Mouse (Mus musculus) heart, postnatal 0 days (tissue): ENCODE measurements at regions not wholly inside any gene's neighbourhood (a gene's known extent, or its start where the extent isn't known, plus 50 kb on each side); places are given as distances from the start of the nearest gene placed in this dataset.

Source experiments
- ATAC-seq: fragments of 200-750 bp; cut with Nextera tagmentation; 2 replicates; pipeline ENCODE4 v1.8.0; 2017; ENCODE audit warnings: low read depth, moderate number of reproducible peaks, moderate library complexity; ENCODE audit not compliant: insufficient read depth
- DNase-seq: peaks from one replicate; pipeline ENCODE4 v3.0.0-alpha.2; 2016; ENCODE audit warnings: low spot score
- H3K27ac ChIP-seq: fragments of 300-500 bp; sonication (generic); 2 replicates; pipeline ENCODE4 v1.5.1; 2014; ENCODE audit warnings: low read depth, mild to moderate bottlenecking
- H3K27me3 ChIP-seq: fragments of 300-500 bp; sonication (generic); 2 replicates; pipeline ENCODE4 v1.6.1; 2014; ENCODE audit warnings: low read length, mixed read lengths; ENCODE audit not compliant: control insufficient read depth, insufficient read depth
- H3K36me3 ChIP-seq: fragments of 300-500 bp; sonication (generic); replicated peaks from 2 replicates; pipeline ENCODE4 v1.6.1; 2014; ENCODE audit warnings: low read length, mixed read lengths; ENCODE audit not compliant: control insufficient read depth, insufficient read depth
- H3K4me1 ChIP-seq: fragments of 300-500 bp; sonication (generic); 2 replicates; pipeline ENCODE4 v1.6.1; 2014; ENCODE audit warnings: antibody characterized with exemption; ENCODE audit not compliant: control insufficient read depth, insufficient read depth
- H3K4me2 ChIP-seq: fragments of 300-500 bp; sonication (generic); 2 replicates; pipeline ENCODE4 v1.6.1; 2014; ENCODE audit warnings: low read depth, mild to moderate bottlenecking, low read length, moderate library complexity
- H3K4me3 ChIP-seq: fragments of 300-500 bp; sonication (generic); 2 replicates; pipeline ENCODE4 v1.5.1; 2014; ENCODE audit warnings: low read depth, low read length
- H3K9ac ChIP-seq: fragments of 300-500 bp; sonication (generic); replicated peaks from 2 replicates; pipeline ENCODE4 v1.6.1; 2014; ENCODE audit warnings: low read depth, low read length, mixed read lengths
- H3K9me3 ChIP-seq: fragments of 300-500 bp; sonication (generic); replicated peaks from 2 replicates; pipeline ENCODE4 v1.6.1; 2016; ENCODE audit warnings: low read length; ENCODE audit not compliant: control insufficient read depth
- CTCF ChIP-seq: IDR thresholded peaks from 2 replicates; pipeline ENCODE4 v1.5.1; 2016; ENCODE audit warnings: antibody characterized with exemption, control low read depth, low read depth
- EP300 ChIP-seq: IDR thresholded peaks from 2 replicates; pipeline ENCODE4 v1.6.1; 2016; ENCODE audit warnings: antibody characterized with exemption, low read depth
- WGBS: fragments of 180-500 bp; shearing (Covaris S2); extraction: QIAGEN DNeasy Blood & Tissue Kit; methylation state at CpG from one replicate; pipeline ENCODE4 v1.1.7; 2014; 5-methylcytosine and 5-hydroxymethylcytosine counted together

DNA sequence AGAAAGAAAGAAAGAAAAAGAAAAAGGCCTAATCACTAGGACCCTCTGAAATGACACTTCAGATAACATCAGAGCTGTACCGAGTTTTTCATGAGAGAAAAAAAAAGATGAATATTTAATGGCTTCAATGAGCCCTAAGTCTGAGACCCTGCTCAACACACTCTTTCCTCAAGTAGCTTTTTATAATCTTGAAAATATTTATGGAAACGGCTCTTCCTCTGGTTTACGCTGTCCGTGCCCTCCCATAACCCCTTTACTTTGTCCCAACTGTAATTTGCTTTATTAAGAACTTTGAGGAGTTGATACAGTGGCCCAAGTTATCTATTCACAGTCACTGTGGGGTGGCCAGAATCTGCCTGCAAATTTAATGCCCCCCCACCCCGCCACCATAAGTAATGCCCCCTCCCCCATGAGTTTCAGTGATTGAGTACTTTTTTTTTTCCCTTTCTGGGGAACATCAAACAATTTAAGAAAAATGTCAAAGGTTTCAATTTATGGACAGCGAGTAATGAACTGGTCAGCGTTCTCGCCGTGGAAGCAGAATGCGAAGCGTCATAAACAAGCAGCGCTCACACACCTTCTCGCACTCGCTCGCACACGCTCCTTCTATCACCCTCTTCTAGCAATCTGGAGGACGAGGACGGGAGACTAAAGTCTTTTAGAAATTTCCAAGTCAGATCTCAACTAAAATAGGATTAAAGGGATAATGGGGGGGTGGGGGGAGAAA is 316.3 kb downstream of the Med13l start:
- no peaks in the 10 kb centered on the region for H3K36me3 ChIP-seq
- peaks cover 63% of the 10 kb centered on the region for H3K27me3 ChIP-seq
- no peak for TF ChIP-seq EP300
- no peak for TF ChIP-seq CTCF
- no peaks in the 10 kb centered on the region for H3K9me3 ChIP-seq
- DNase-seq: no peak
- H3K4me2 ChIP-seq: peak overlapping the region; percentile 51
- no peak for ATAC-seq
- no peak overlapping the region for H3K9ac ChIP-seq
- no peak overlapping the region for H3K27ac ChIP-seq
- no peaks in the 10 kb centered on the region for H3K4me1 ChIP-seq
- peak overlapping the region; percentile 24 for H3K4me3 ChIP-seq
- WGBS: 14% methylated on average over 18 of the region's 18 CpGs

DNA sequence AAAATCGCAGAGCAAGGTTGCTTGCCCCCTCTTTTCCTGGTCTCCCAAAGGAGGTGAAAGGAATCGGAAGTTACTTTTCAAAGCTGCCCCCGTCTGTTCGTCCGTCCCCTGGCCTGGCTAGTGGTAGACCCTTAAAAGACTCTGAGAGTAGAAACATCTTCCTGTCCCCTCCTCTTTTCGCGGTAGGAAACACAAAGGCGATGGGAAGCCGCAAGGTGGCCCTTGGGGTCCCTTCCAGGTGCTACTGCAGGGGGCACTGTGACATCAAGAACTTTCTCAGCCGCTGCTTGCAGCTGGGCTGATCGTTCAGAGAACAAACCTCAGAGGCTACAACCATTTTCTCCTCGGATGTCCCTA is 316.8 kb downstream of the Med13l start:
- under 1% methylated on average over 12 of the region's 12 CpGs for WGBS
- H3K27ac ChIP-seq: no peak overlapping the region
- ATAC-seq (no peak), DNase-seq (peak; percentile 49)
- H3K4me1 ChIP-seq: no peaks in the 10 kb centered on the region
- TF ChIP-seq EP300 (no peak), CTCF (peak; percentile 62)
- H3K4me3 ChIP-seq: peak overlapping the region; percentile 24
- no peaks in the 10 kb centered on the region for H3K9me3 ChIP-seq
- no peak overlapping the region for H3K9ac ChIP-seq
- H3K4me2 ChIP-seq: peak overlapping the region; percentile 51
- peaks cover 63% of the 10 kb centered on the region for H3K27me3 ChIP-seq
- H3K36me3 ChIP-seq: no peaks in the 10 kb centered on the region

DNA sequence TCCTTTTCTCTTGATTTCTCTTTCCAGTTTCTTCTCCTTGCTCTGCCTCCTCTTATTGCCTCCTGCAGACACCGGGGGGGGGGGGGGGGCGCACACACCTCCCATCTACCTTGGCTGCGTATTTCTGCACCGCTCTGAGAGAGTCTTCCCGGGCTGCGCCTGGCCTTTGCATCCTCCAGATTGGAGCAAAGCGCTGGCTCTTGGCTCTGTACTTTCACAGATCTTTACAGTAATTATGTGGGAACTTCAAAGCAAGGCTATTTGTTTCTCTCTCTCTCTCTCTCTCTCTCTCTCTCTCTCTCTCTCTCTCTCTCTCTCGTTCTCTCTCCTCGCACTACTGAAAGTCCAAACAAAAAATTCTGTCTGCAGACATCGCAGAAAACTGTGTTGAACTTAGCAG is 317.4 kb downstream of the Med13l start:
- Histone ChIP-seq H3K27ac (no peak overlapping the region), H3K4me3 (no peak overlapping the region), H3K4me1 (no peaks in the 10 kb centered on the region), H3K4me2 (no peak overlapping the region), H3K27me3 (peaks cover 59% of the 10 kb centered on the region), H3K9ac (no peak overlapping the region), H3K36me3 (no peaks in the 10 kb centered on the region), H3K9me3 (no peaks in the 10 kb centered on the region)
- 35% methylated on average over 8 of the region's 10 CpGs for WGBS
- no peak for ATAC-seq
- TF ChIP-seq EP300 (no peak), CTCF (no peak)
- no peak for DNase-seq

GRCm38 (mm10) chr5:118878722-118879121 is 318.2 kb downstream of the Med13l start:
- H3K4me1 ChIP-seq: no peaks in the 10 kb centered on the region
- no peak for TF ChIP-seq CTCF
- TF ChIP-seq EP300: no peak
- H3K4me2 ChIP-seq: no peak overlapping the region
- DNase-seq: no peak
- no peaks in the 10 kb centered on the region for H3K36me3 ChIP-seq
- H3K9me3 ChIP-seq: no peaks in the 10 kb centered on the region
- H3K9ac ChIP-seq: no peak overlapping the region
- H3K27me3 ChIP-seq: peaks cover 58% of the 10 kb centered on the region
- no peak overlapping the region for H3K4me3 ChIP-seq
- H3K27ac ChIP-seq: no peak overlapping the region
- 52% methylated on average over 10 of the region's 10 CpGs for WGBS
- no peak for ATAC-seq

- Histone ChIP-seq H3K4me3 (no peak overlapping the region), H3K4me2 (no peak overlapping the region), H3K4me1 (no peaks in the 10 kb centered on the region), H3K27me3 (peaks cover 50% of the 10 kb centered on the region), H3K27ac (peak overlapping the region; percentile 2; the same call in 1 of the 2 replicates), H3K9ac (no peak overlapping the region), H3K9me3 (no peaks in the 10 kb centered on the region), H3K36me3 (no peaks in the 10 kb centered on the region)
- ATAC-seq (no peak), DNase-seq (peak; percentile 68)
- 16% methylated on average over 13 of the region's 13 CpGs for WGBS
- TF ChIP-seq CTCF: peak; percentile 76
- no peak for TF ChIP-seq EP300
Measured at GRCm38 (mm10) chr5:118879808-118880478, 319.5 kb downstream of the Med13l start.

- no peak for TF ChIP-seq CTCF
- TF ChIP-seq EP300: no peak
- no peak overlapping the region for H3K9ac ChIP-seq
- no peaks in the 10 kb centered on the region for H3K36me3 ChIP-seq
- H3K4me2 ChIP-seq: no peak overlapping the region
- H3K4me1 ChIP-seq: no peaks in the 10 kb centered on the region
- DNase-seq (no peak), ATAC-seq (no peak)
- no peak overlapping the region for H3K27ac ChIP-seq
- H3K4me3 ChIP-seq: no peak overlapping the region
- H3K27me3 ChIP-seq: peaks cover 44% of the 10 kb centered on the region
- no peaks in the 10 kb centered on the region for H3K9me3 ChIP-seq
- WGBS: 64% methylated on average over 9 of the region's 9 CpGs
Measured at GRCm38 (mm10) chr5:118880546-118880945, 320.1 kb downstream of the Med13l start.
